Mouse (Mus musculus) megakaryocyte, embryonic 14.5 days (primary cell): ENCODE data around the gene Plekho1.

Source experiments
- FLI1 ChIP-seq: IDR thresholded peaks from 2 replicates; pipeline ENCODE4 v1.6.1; 2012; ENCODE audit warnings: low read length, inconsistent platforms, mixed read lengths
- GATA1 ChIP-seq: IDR thresholded peaks from 3 replicates; pipeline ENCODE4 v1.6.1; 2012; ENCODE audit warnings: mixed read lengths, low read length, inconsistent platforms, borderline replicate concordance

DNA sequence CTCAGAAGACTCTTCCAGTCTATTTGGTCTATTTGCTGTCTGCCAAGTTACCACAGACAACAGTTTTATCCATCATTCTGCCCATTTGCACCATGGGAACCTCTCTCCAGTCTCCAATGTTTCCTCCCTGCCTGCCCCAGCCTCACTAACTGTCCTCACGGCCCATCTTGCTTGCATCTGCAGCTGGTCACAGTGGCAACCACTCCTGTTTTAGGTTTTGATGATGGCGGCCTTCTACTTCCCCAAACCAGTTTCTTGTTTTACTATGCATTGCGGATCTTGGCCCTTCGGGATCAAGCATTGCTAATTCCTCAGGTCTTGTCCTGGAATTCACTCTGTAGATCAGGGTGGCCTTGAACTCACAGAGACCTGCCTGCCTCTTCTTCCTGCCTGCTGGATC is 13.7 kb downstream of the Plekho1 start:
- no peak for TF ChIP-seq FLI1
- no peak for TF ChIP-seq GATA1
